In the genomic region with DNA sequence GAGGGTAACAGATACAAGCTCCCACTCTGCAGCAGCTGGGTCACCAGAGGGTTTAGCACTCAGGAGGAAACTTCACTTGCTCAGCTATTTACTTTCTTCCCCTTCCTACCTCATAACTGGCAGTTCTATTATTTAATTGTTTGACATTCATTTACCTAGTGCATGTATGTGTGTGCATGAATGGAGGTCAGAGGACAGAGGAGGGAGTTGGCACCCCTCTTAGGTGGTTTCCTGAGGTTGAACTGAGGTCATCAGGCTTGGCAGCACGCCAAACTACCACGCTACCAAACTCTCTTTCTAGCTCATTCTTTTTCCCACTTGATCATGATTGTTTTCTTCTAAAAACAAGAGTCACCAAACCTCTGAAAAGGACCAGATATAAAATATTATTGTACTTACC, we compare ENCODE assay signal across 12 mouse cellular contexts.
DNase-seq lines count a peak whose midpoint lies in the region; ATAC-seq and TF ChIP-seq lines count a peak whose summit lies in the region.
"Had no signal": no experiment of that assay in that cellular context is flagged by ENCODE, and none has a peak within 500 bp of the region (broad histone marks: within the 10 kb centered on the region; RNA-seq: fewer than 3 reads in every experiment).

No protein-coding gene starts in this region.

- no peak for TF ChIP-seq POLR2A in kidney, adult 2 months (IDR thresholded peaks at IDR 0.05; ENCODE audit: low read depth, low read length)

- no peak for TF ChIP-seq CTCF in kidney, adult 2 months (conservative IDR thresholded peaks at IDR 0.05; ENCODE audit: insufficient read depth, insufficient read length, low read depth, low read length)

- H3K27me3 ChIP-seq in kidney, adult 2 months (replicated peaks; ENCODE audit: control insufficient read depth, insufficient read depth, low read length), result no peaks in the 10 kb centered on the region
- H3K27me3 ChIP-seq in kidney, embryonic 15.5 days, result no peaks in the 10 kb centered on the region
- H3K27me3 ChIP-seq: liver, embryonic 12.5 days; midbrain, embryonic 13.5 days had no signal

- H3K4me2 ChIP-seq in kidney, embryonic 15.5 days, result no peak overlapping the region
- H3K4me2 ChIP-seq: liver, embryonic 12.5 days; midbrain, embryonic 13.5 days had no signal

- no peak overlapping the region for H3K4me3 ChIP-seq in kidney, adult 2 months (ENCODE audit: insufficient read depth, low read depth, low read length)
- no peak overlapping the region for H3K4me3 ChIP-seq in kidney, embryonic 15.5 days (replicated peaks)
- H3K4me3 ChIP-seq: liver, embryonic 12.5 days; midbrain, embryonic 13.5 days had no signal

- no peak overlapping the region for H3K9ac ChIP-seq in kidney, embryonic 15.5 days
- H3K9ac ChIP-seq: liver, embryonic 12.5 days; midbrain, embryonic 13.5 days had no signal

- no peak for ATAC-seq in kidney, embryonic 15.5 days (replicated peaks; ENCODE audit: low FRiP score)
- ATAC-seq in hematopoietic stem cell, adult 5-6 weeks (replicated peaks in 1 of 2; ENCODE audit: insufficient read depth in 1 of 2, low FRiP score in 2 of 2, low TSS enrichment in 1 of 2, low read depth in 1 of 2, poor library complexity in 2 of 2, severe bottlenecking in 2 of 2), result peak; percentile 75 to 90
- ATAC-seq in activated CD4-positive, CD25-positive, alpha-beta regulatory T cell, adult 4 months, result no peak
- ATAC-seq in monocyte, adult 5-6 weeks (replicated peaks; ENCODE audit: insufficient number of reproducible peaks, low FRiP score, low TSS enrichment, poor library complexity, severe bottlenecking), result no peak
- ATAC-seq: liver, embryonic 12.5 days; midbrain, embryonic 13.5 days had no signal

- H3K4me1 ChIP-seq in kidney, adult 2 months (ENCODE audit: control insufficient read depth, insufficient read depth, low read length), result peaks cover 6% of the 10 kb centered on the region; the same call in 1 of the 2 replicates
- peaks cover 10% of the 10 kb centered on the region; the same call in 1 of the 2 replicates for H3K4me1 ChIP-seq in kidney, embryonic 15.5 days
- H3K4me1 ChIP-seq: liver, embryonic 12.5 days; midbrain, embryonic 13.5 days had no signal

- H3K27ac ChIP-seq in kidney, adult 2 months (ENCODE audit: insufficient read depth, low read depth, low read length), result no peak overlapping the region
- no peak overlapping the region for H3K27ac ChIP-seq in kidney, embryonic 15.5 days
- H3K27ac ChIP-seq: liver, embryonic 12.5 days; midbrain, embryonic 13.5 days had no signal

- H3K36me3 ChIP-seq in kidney, adult 2 months (ENCODE audit: control insufficient read depth, insufficient read depth, low read length), result no peaks in the 10 kb centered on the region
- H3K36me3 ChIP-seq in kidney, embryonic 15.5 days, result no peaks in the 10 kb centered on the region
- H3K36me3 ChIP-seq: liver, embryonic 12.5 days; midbrain, embryonic 13.5 days had no signal

- peak; percentile 33 for DNase-seq in kidney, adult 2 months
- peak; percentile 25 for DNase-seq in adipocyte (ENCODE audit: low spot score)
- peak; percentile 41 for DNase-seq in lung, postnatal 36 days
- DNase-seq in cerebellum, adult 18-20 months, result no peak
- DNase-seq: cerebellum, postnatal 25 days; right cerebral cortex, postnatal 14 days had no signal

- WGBS in kidney, adult 2 months, result 32% methylated on average over 2 of the region's 2 CpGs
- 60% methylated on average over 2 of the region's 2 CpGs for WGBS in kidney, embryonic 15.5 days

- no peaks in the 10 kb centered on the region for H3K9me3 ChIP-seq in kidney, embryonic 15.5 days (replicated peaks)
- H3K9me3 ChIP-seq: liver, embryonic 12.5 days; midbrain, embryonic 13.5 days had no signal

Comparison
In these comparisons a context has a peak if more than half of its experiments do, and no peak if none do; other contexts are left out.
1. DNase-seq: peak in kidney, adult 2 months (single experiment), adipocyte (single experiment) and lung, postnatal 36 days (single experiment); none in cerebellum, adult 18-20 months (0 of 2).
2. ATAC-seq: peak in hematopoietic stem cell, adult 5-6 weeks (2 of 2); none in kidney, embryonic 15.5 days (single experiment), activated CD4-positive, CD25-positive, alpha-beta regulatory T cell, adult 4 months (single experiment) and monocyte, adult 5-6 weeks (single experiment).